Mouse (Mus musculus) erythroblast, embryonic 14.5 days (primary cell): Measurements from ENCODE around the gene Map9.

Experiments used
- GATA1 ChIP-seq: IDR thresholded peaks from 2 replicates; pipeline ENCODE4 v1.6.1; 2012; ENCODE audit warnings: low read length, inconsistent platforms, mixed read lengths
- TAL1 ChIP-seq: IDR thresholded peaks from 3 replicates; pipeline ENCODE4 v1.6.1; 2012; ENCODE audit warnings: low read length, inconsistent platforms, mixed read lengths

DNA sequence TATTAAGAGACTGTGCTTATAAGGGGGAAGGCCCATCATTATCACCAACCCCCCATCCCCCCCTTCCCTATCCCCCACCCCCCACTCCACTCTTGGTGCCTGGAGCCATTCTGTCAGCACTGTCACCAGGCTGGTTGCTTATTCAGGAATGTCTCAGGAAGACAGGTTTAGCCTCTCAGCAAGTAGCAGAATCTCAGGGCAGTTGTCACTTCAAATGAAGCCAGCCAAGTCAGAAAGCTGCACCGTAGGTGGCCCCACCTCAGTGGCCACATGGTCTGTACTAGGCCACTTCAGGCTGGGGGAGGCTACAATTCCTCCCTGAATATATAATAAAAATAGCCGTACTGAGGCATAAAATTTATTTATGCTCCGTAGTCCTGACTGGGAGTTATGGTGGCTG, 83.1 kb downstream of the Map9 start:
- TF ChIP-seq GATA1 (no peak), TAL1 (no peak)
